Mouse (Mus musculus) kidney, embryonic 14.5 days (tissue): ENCODE results near the gene Cx3cl1. TPM values are rescaled to one million over a fixed set of nuclear protein-coding genes. Genes with fewer than 3 reads are reported as not detected.

Source experiments
- ATAC-seq: fragments of 200-750 bp; cut with Nextera tagmentation; 2 replicates; pipeline ENCODE4 v1.8.0; 2017; ENCODE audit warnings: moderate number of reproducible peaks, mild to moderate bottlenecking, moderate TSS enrichment, moderate library complexity; ENCODE audit not compliant: low FRiP score, low TSS enrichment
- H3K27ac ChIP-seq: fragments of 300-500 bp; sonication (generic); 2 replicates; pipeline ENCODE4 v1.5.1; 2014; ENCODE audit warnings: low read depth, mild to moderate bottlenecking, low read length, moderate library complexity, mixed read lengths
- H3K27me3 ChIP-seq: fragments of 300-500 bp; sonication (generic); 2 replicates; pipeline ENCODE4 v1.6.1; 2014; ENCODE audit warnings: mild to moderate bottlenecking, low read length; ENCODE audit not compliant: control insufficient read depth, insufficient read depth
- H3K36me3 ChIP-seq: fragments of 300-500 bp; sonication (generic); 2 replicates; pipeline ENCODE4 v1.6.1; 2014; ENCODE audit warnings: low read length, mixed read lengths; ENCODE audit not compliant: control insufficient read depth, insufficient read depth
- H3K4me1 ChIP-seq: fragments of 300-500 bp; sonication (generic); 2 replicates; pipeline ENCODE4 v1.6.1; 2014; ENCODE audit warnings: low read length, mixed read lengths; ENCODE audit not compliant: control insufficient read depth, insufficient read depth
- H3K4me2 ChIP-seq: fragments of 300-500 bp; sonication (generic); replicated peaks from 2 replicates; pipeline ENCODE4 v1.6.1; 2014; ENCODE audit warnings: low read depth, mild to moderate bottlenecking, low read length
- H3K4me3 ChIP-seq: fragments of 300-500 bp; sonication (generic); 2 replicates; pipeline ENCODE4 v1.5.1; 2014; ENCODE audit warnings: mild to moderate bottlenecking, low read length
- H3K9ac ChIP-seq: fragments of 300-500 bp; sonication (generic); 2 replicates; pipeline ENCODE4 v1.6.1; 2014; ENCODE audit warnings: low read depth, mild to moderate bottlenecking, low read length, moderate library complexity
- H3K9me3 ChIP-seq: fragments of 300-500 bp; sonication (generic); 2 replicates; pipeline ENCODE4 v1.6.1; 2016; ENCODE audit warnings: low read length; ENCODE audit not compliant: control insufficient read depth
- WGBS: fragments of 180-500 bp; shearing (Covaris S2); extraction: QIAGEN DNeasy Blood & Tissue Kit; methylation state at CpG from one replicate; pipeline ENCODE4 v1.1.7; 2014; 5-methylcytosine and 5-hydroxymethylcytosine counted together
- polyA plus RNA-seq: library from polyadenylated mRNA; unstranded; fragments of >200 nt; fragmentation: Nextera tagmentation; extraction: Ambion mirVana; gene quantifications from 2 replicates; pipeline ENCODE4 v1.2.1, GENCODE M21; 2014

Cx3cl1 gene
- polyA plus RNA-seq, 1 experiment from 2014 or later = 7.4 TPM

DNA sequence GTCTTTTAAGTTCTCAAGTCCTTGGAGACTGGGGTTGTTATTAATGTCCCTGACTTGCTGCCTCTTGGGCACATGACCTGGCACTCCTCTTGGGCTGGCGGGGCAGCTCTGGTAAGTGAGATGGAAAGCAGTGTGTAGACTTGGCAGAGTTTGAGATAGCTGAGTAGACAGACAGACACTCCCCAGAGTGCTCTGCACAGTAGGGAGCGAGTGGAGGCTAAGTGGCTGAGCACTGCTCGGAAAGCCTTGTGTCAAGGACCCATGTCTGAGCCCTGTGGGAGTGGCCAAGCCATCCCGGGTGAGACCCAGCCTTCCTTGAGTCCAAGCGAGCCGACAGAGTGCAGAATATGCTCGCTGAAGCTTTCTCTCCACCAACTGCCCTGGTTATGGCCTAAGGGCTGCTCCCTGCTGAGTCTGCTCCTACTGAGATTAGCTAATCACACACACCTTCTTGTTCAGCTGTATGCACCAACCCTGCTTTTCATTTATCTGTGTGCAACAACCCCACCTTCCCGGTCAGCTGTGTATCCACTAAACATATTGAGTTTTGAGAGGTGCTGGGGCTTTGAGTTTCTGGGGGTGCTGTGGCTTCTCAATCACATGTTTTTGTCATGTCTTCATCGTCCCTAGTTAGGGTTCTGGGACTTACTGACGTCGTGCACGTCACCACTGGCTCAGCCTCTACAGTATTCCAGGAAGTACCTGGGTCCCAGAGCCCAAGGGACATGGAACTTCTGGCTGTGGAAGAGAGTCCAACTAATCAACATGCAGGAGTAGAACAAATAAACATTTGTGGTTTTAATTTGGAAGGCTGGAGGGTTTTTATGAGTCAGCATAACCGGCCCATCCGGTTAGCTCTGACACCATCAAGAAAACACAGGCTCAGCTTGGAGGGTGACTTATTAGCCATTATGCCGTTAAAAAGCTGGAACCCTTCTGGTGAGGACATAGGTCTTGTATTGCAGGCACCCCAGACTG, 16.0 kb downstream of the Cx3cl1 start:
- WGBS = 55% methylated on average over 15 of the region's 15 CpGs

DNA sequence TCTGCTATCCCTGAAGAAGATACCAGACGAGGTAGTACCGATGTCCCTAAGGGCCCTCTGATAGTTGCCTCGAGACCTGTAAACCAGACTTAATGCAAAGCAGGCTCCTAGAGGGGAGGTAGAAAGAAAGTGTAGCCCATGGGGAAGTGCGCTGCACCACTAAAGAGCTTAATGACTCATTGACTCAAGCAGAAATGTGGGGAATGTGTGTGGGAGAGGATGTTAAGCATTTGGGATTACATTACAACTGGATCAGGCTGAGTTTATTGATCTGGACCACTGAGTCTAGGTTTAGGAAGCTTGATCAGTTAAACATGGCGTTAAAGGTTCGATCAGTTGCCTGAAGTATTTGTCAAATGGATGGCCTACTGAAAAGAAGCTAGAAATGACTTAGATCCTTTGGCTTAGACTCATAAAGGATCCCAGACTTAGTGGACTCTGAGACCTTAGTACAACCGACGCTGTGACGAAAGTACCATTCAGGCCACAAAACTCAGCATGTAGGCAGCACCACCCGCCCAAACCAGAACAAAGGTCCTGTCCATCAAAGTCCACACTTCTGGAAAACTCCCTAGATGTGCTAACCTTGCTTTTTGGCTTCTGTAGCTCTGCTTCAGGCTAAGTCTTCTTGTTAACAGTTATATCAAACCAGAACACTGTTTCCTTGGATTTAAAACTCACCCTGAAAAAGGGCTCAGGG, 17.6 kb downstream of the Cx3cl1 start:
- no peak overlapping the region for H3K4me3 ChIP-seq
- no peaks in the 10 kb centered on the region for H3K36me3 ChIP-seq
- H3K9me3 ChIP-seq = no peaks in the 10 kb centered on the region
- 72% methylated on average over 10 of the region's 10 CpGs for WGBS
- H3K4me1 ChIP-seq = no peaks in the 10 kb centered on the region
- no peaks in the 10 kb centered on the region for H3K27me3 ChIP-seq
- no peak overlapping the region for H3K27ac ChIP-seq
- H3K9ac ChIP-seq = no peak overlapping the region
- no peak overlapping the region for H3K4me2 ChIP-seq
- ATAC-seq = no peak

More for the DNA sequence above, 16.0 kb downstream of the Cx3cl1 start:
- Histone ChIP-seq H3K9me3 (no peaks in the 10 kb centered on the region), H3K27me3 (no peaks in the 10 kb centered on the region), H3K4me3 (no peak overlapping the region), H3K27ac (no peak overlapping the region; the same call in 1 of the 2 replicates), H3K9ac (no peak overlapping the region), H3K36me3 (no peaks in the 10 kb centered on the region), H3K4me1 (no peaks in the 10 kb centered on the region), H3K4me2 (no peak overlapping the region)
- 0 out of 2 replicates have a peak, but pooled peaks have one; percentile 46 for ATAC-seq

DNA sequence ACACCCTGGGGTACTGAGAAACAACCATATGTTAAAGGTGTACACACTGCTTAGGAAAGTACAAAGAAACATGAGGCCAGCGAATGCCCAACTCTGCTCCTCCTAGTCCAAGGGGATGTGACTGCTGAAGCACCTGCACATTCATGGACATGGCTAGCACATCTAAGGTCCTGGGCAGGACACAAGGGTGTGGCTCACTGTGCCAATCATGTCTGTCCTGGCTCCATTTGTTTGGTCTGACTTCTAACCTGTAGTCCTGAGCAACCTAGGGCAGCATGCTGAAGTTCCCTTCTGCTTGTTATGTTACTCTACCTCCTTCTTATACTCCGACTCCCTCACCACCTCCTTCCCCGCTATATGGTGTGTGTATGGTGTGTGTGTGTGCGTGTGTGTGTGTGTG, 22.6 kb downstream of the Cx3cl1 start:
- Histone ChIP-seq H3K4me3 (no peak overlapping the region), H3K27me3 (no peaks in the 10 kb centered on the region), H3K4me1 (no peaks in the 10 kb centered on the region), H3K4me2 (no peak overlapping the region), H3K9ac (no peak overlapping the region), H3K27ac (no peak overlapping the region), H3K9me3 (no peaks in the 10 kb centered on the region), H3K36me3 (no peaks in the 10 kb centered on the region)
- ATAC-seq = no peak
- WGBS = 94% methylated on average over 4 of the region's 4 CpGs

DNA sequence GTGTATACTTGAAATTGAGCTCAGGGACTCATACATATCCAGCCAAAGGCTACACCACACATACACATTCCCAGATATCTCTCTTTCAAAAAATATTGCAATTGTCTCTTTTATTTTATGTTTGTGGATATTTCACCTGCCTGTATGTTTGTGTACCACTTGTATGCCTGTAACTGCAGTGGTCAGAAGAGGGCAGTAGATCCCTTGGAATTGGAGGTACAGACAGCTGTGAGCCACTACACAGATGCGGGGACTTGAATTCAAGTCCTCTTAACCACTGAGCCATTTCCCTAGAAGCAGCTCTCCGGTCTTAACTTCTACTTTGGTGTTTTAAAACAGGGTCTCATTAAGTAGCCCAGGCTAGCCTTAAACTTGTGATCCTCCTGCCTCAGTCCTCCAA, 23.0 kb downstream of the Cx3cl1 start:
- no peak overlapping the region for H3K9ac ChIP-seq
- no peak overlapping the region for H3K27ac ChIP-seq
- 96% methylated on average over 2 of the region's 2 CpGs for WGBS
- no peak for ATAC-seq
- H3K4me2 ChIP-seq = no peak overlapping the region
- no peaks in the 10 kb centered on the region for H3K9me3 ChIP-seq
- H3K4me1 ChIP-seq = no peaks in the 10 kb centered on the region
- H3K27me3 ChIP-seq = no peaks in the 10 kb centered on the region
- no peak overlapping the region for H3K4me3 ChIP-seq
- H3K36me3 ChIP-seq = no peaks in the 10 kb centered on the region

DNA sequence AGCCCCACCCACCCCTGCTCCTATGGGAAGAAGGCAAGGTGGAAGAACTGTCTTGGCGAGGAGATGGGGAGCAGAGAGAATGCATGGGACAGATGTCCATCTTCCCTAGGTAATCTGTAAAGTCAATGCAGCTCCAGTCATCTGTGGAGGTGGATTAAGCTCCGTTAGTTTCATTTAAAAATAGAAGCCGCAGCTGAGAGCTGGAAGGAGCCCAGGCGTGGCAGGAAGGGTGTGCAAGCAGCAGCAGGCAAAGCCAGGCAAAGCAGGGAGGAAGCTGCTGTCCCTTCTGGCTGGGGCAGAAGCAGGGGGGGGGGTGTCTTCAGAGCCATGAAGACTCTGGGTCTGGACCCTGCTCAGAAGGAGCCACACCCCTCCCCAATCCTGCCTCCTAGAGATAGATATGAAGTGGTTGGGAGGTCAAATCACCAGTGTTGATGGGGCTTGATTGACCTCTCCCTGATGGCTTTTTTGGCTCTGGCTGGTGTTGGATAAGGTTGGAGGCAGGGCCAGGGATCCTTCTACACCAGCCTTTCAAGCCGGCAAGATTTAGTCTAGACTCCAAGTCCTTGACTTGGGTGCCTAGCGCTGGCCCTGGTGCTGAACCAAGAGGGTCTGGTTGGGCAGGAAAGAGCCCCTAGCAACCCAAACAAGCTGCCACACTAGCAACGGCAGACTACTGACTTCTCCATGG, 28.6 kb downstream of the Cx3cl1 start:
- 56% methylated on average over 7 of the region's 7 CpGs for WGBS
- Histone ChIP-seq H3K4me1 (no peaks in the 10 kb centered on the region), H3K36me3 (no peaks in the 10 kb centered on the region), H3K4me2 (no peak overlapping the region), H3K4me3 (no peak overlapping the region), H3K27me3 (no peaks in the 10 kb centered on the region), H3K27ac (no peak overlapping the region), H3K9me3 (no peaks in the 10 kb centered on the region), H3K9ac (no peak overlapping the region)
- no peak for ATAC-seq

DNA sequence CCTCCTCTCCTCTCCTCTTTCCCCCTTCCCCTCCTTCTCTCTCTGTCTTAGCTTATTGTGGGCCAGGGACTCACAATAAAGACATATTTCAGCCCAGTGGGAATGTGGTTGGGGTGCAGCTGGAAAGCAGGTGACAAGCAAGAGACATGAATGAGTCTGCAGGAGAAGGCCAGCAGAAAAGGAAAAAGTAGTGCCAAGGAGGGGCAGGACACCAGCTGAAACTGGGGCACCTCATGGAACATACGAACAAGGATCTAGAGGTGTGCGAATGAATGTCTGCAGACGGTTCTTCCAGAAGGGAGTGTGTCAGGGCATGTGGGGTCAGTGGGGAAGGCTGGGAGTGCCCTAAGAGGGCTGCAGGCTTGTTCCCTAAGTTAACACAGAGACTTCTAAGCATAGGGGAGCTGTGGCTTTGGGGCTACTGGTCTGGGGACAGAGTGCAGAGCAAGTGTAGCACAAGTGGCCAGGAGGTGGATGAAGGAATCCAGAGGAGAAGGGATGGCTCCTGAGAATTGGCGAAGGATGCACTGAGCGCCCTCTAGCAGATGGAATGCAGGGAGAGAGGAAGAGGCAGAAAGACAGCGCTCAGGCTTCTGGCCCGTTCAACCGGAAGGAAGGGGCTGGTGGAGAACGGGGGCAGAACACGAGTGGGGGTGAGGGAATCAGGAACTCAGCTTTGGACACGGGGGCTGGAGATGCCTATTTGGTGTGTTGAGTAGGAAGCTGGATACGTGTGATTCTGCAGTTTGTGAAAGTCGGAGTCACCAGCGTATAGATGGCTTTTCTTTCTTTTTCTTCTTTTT, 29.7 kb downstream of the Cx3cl1 start:
- 37% methylated on average over 14 of the region's 14 CpGs for WGBS
- H3K4me2 ChIP-seq = no peak overlapping the region
- no peak for ATAC-seq

DNA sequence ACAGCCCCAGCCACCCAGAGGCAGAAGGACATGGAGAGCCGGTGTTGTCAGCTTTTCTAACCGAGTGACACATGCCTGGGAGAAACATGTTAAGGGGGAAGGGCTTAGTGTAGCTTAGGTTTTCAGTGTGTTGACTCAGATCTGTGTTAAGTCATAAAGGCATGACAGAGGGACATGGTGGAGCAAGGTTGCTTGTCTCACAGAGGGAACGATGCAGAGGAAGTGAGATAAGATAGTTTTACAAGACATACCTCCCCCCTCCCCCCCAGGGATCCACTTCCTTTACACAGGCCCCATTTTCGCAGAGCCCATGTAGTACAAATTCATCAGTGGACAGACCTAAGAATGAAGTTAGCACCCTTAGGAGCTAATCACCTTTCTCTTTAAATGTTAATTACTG, 30.6 kb downstream of the Cx3cl1 start:
- H3K4me2 ChIP-seq = no peak overlapping the region
- no peaks in the 10 kb centered on the region for H3K9me3 ChIP-seq
- ATAC-seq = no peak
- H3K27me3 ChIP-seq = no peaks in the 10 kb centered on the region
- 71% methylated on average over 4 of the region's 4 CpGs for WGBS
- no peak overlapping the region for H3K9ac ChIP-seq
- H3K4me1 ChIP-seq = no peaks in the 10 kb centered on the region
- H3K27ac ChIP-seq = no peak overlapping the region
- H3K36me3 ChIP-seq = no peaks in the 10 kb centered on the region
- no peak overlapping the region for H3K4me3 ChIP-seq

More for the DNA sequence above, 29.7 kb downstream of the Cx3cl1 start:
- H3K4me1 ChIP-seq = no peaks in the 10 kb centered on the region
- no peak overlapping the region for H3K27ac ChIP-seq
- no peak overlapping the region for H3K4me3 ChIP-seq
- H3K9ac ChIP-seq = no peak overlapping the region
- H3K27me3 ChIP-seq = no peaks in the 10 kb centered on the region
- no peaks in the 10 kb centered on the region for H3K9me3 ChIP-seq
- H3K36me3 ChIP-seq = no peaks in the 10 kb centered on the region

DNA sequence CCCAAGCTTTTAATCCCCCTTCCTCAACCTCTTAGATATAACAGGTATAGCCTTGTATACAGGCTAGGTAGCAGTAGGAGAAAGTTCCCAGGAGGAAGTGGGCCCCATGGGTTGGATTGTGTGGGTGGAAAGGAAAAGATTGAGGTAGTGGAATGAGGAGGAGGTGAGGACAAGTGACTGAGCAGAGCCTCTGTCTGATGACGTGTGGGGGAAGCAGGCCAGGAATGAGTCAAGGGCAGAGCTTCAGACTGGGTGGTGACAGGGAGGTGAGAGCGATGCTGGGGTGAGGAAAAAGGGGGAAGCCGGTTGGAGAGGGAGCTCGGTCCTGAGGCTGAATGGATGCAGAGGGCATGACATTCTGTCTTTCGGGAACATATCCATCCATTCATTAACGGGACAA, 31.7 kb downstream of the Cx3cl1 start:
- no peaks in the 10 kb centered on the region for H3K4me1 ChIP-seq
- no peak overlapping the region for H3K4me2 ChIP-seq
- H3K4me3 ChIP-seq = no peak overlapping the region
- no peaks in the 10 kb centered on the region for H3K27me3 ChIP-seq
- 66% methylated on average over 6 of the region's 6 CpGs for WGBS
- no peak overlapping the region for H3K27ac ChIP-seq
- no peaks in the 10 kb centered on the region for H3K36me3 ChIP-seq
- H3K9ac ChIP-seq = no peak overlapping the region
- no peak for ATAC-seq
- H3K9me3 ChIP-seq = no peaks in the 10 kb centered on the region
